Mouse (Mus musculus) liver, adult 2 months (tissue): ENCODE results near the gene Gm10382.

ENCODE experiments used
- CTCF ChIP-seq: fragments of 200-500 bp; IDR thresholded peaks from 2 replicates; pipeline ENCODE4 v1.5.1; 2011; ENCODE audit warnings: low read depth, low read length, control low read depth
- POLR2A ChIP-seq: fragments of 200-500 bp; IDR thresholded peaks from 2 replicates; pipeline ENCODE4 v1.6.1; 2011; ENCODE audit warnings: low read length, control low read depth; ENCODE audit not compliant: insufficient read depth; ENCODE audit errors: extremely low read depth

GRCm38 (mm10) chr5:125382673-125383558 lies 6.2 kb upstream of the Gm10382 start:
- peak; percentile 24; the same call in 1 of the 2 replicates for TF ChIP-seq POLR2A
- TF ChIP-seq CTCF = peak; percentile 56; the same call in 1 of the 2 replicates
